Mouse (Mus musculus) left cerebral cortex, postnatal 4 days (tissue): ENCODE data around the gene S100a1. TPM values are rescaled to one million over a fixed set of nuclear protein-coding genes. Genes with fewer than 3 reads are reported as not detected.

Source experiments
- DNase-seq: peaks from one replicate; pipeline ENCODE4 v3.0.0-alpha.2; 2022
- intact Hi-C: fragments of 180-260 bp; cut with DNase I; formaldehyde crosslinking; loops from one replicate; pipeline ENCODE4 v1.15.1; 2025
- total RNA-seq, 2 experiments: library from RNA; stranded (reverse); gene quantifications; 2 replicates each; pipeline ENCODE4 v1.2.3; 2021

The S100a1 gene
- total RNA-seq, 2 experiments from 2014 or later: 25.2 to 25.4 TPM

- DNase-seq: peak; percentile 28
Measured at GRCm38 (mm10) chr3:90472213-90472612, 42.0 kb downstream of the S100a1 start.

GRCm38 (mm10) chr3:90467618-90468300 is 46.4 kb downstream of the S100a1 start:
- intact Hi-C loops: loop anchor here (5.0 kb wide), 2 partner anchors 40 to 55 kb away; no protein-coding TSS in a partner anchor
- DNase-seq: no peak

More at GRCm38 (mm10) chr3:90472213-90472612, 42.0 kb downstream of the S100a1 start:
- intact Hi-C loops: no loop called here

DNA sequence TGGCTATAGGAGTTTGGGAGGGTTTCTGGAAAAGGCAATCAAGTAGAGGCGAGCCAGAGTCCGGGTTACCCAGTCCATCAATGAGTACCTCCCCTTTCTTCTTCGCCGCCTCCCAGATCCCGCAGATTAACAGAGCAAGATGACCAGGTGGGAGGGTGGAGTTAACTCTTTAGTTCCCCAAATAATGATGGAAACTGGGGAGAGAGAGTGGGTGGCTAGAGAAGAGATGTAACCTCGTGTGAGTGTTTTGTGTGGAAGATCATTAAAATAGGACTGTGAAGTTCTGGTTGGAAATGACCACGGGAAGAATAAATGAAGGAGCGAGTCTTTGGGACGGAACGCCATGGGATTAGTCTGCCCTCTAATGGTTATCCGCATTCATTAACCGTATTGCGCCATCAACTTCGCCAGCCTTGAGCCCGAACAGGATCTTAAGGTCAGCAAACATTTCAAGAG is 47.9 kb downstream of the S100a1 start:
- intact Hi-C loops: loop anchor here (5.0 kb wide), 2 partner anchors 39 to 54 kb away; no protein-coding TSS in a partner anchor
- DNase-seq: peak; percentile 39

DNA sequence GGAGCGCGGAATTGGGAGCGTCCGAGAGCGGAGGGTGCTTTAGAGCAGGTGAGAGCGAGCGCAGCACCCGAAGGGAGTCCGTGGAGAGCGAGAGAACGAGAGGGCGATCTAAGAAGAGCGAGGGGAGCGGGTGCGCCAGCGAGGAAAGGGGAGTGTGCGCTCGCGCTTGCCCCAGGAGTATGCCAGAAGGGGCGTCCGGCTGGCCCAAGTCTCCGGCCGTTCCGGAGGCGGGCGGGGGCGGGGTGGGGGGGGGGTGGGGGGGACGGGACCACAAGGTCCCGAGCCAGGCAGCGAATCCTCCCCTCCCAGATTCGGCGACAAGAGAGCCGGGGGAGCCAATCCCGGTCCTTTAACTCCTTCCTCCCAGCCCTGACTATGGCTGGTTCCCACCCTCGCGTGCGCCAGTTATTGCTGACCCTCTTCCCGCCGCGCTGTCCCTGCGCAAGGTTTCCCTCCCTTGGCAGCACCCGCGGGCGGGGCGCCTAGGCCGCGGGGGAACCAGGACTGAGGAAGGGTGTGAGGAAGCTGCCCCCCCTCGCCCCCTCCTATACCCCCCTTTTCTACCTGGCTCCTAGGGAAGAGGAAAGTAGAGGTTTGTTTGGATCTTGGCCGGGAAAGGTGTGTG is 48.4 kb downstream of the S100a1 start, which contains the start of gene Npr1:
Gene Npr1, minus strand, starts transcription at position 181 of the 625 bp plus-strand sequence.
- intact Hi-C loops: loop anchor here (5.0 kb wide), 2 partner anchors 38 to 53 kb away; no protein-coding TSS in a partner anchor
- peak; percentile 38 for DNase-seq

- DNase-seq: peak; percentile 23
Measured at GRCm38 (mm10) chr3:90465081-90465685, 49.0 kb downstream of the S100a1 start.

DNA sequence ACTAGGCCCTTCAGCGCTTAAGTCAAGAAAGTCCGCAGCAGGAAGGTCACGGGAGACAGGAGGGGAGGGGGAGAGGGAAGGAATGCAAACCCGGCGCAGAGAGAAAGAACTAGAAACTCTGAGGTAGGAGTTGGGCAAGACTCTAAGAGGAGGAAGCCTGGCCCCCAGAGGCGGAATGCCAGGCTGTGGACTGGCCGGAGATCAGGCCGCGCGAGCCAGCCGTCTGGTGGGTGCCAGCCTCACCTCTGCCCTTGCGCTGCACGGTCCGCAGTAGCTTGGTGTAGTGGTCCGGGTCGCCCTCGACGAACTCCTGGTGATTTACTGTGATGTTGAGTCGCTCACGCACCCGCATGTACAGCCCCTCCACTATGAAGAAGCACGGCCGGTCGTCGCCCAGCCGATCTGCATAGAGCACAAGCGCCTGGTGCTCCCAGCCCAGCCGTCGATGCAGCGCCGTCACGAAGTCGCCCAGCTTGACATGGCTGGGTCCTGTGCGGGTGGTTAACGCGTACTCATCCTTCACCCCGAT is 49.6 kb downstream of the S100a1 start:
- DNase-seq: no peak
- intact Hi-C loops: loop anchor here (5.0 kb wide), 2 partner anchors 37 to 52 kb away; no protein-coding TSS in a partner anchor

More at GRCm38 (mm10) chr3:90465081-90465685, 49.0 kb downstream of the S100a1 start:
- intact Hi-C loops: loop anchor here (5.0 kb wide), 2 partner anchors 38 to 53 kb away; no protein-coding TSS in a partner anchor

GRCm38 (mm10) chr3:90462579-90462978 is 51.6 kb downstream of the S100a1 start:
- no peak for DNase-seq
- intact Hi-C loops: no loop called here

GRCm38 (mm10) chr3:90461935-90462334 is 52.3 kb downstream of the S100a1 start:
- DNase-seq: no peak
- intact Hi-C loops: no loop called here

Other genes with a start within 250 kb of the S100a1 start
- gene Dennd4b, start 249.2 kb downstream of the S100a1 start, total RNA-seq: 10 to 100 TPM; 29.8 to 29.9 TPM
- 100 to 1,000 TPM; 101 to 117 TPM for gene Gatad2b, start 221.2 kb downstream of the S100a1 start, total RNA-seq
- 10 to 100 TPM; 25.8 to 26.3 TPM for gene Slc27a3, start 124.5 kb downstream of the S100a1 start, total RNA-seq
- gene Ints3, start 80.8 kb downstream of the S100a1 start, total RNA-seq: 10 to 100 TPM; 71.0 to 73.8 TPM
- gene Npr1, start 48.5 kb downstream of the S100a1 start, total RNA-seq: 1 to 10 TPM; 3.1 to 3.8 TPM
- 100 to 1,000 TPM; 155 to 161 TPM for gene Ilf2, start 38.3 kb downstream of the S100a1 start, total RNA-seq
- 10 to 100 TPM; 35.4 to 37.2 TPM for gene Snapin, start 23.4 kb downstream of the S100a1 start, total RNA-seq
- gene Chtop, start 4.9 kb downstream of the S100a1 start, total RNA-seq: 100 to 1,000 TPM; 193 to 199 TPM
- gene S100a13, start within 50 bp of the S100a1 start, total RNA-seq: 10 to 100 TPM in 1 of 2 experiments, 1 to 10 TPM in 1; 9.7 to 12.2 TPM
- gene S100a14, start 12.5 kb upstream of the S100a1 start, total RNA-seq: not detected
- 10 to 100 TPM; 46.9 to 51.6 TPM for gene S100a16, start 22.9 kb upstream of the S100a1 start, total RNA-seq
- gene S100a3, start 46.2 kb upstream of the S100a1 start, total RNA-seq: 1 to 10 TPM in 1 of 2 experiments, under 1 TPM in 1; 0.40 to 2.0 TPM
- not detected for gene S100a2, start 75.9 kb upstream of the S100a1 start, total RNA-seq
- gene Gm42674, start 87.5 kb upstream of the S100a1 start, total RNA-seq: not detected
- 1 to 10 TPM; 3.3 to 6.2 TPM for gene S100a4, start 89.4 kb upstream of the S100a1 start, total RNA-seq
- not detected for gene S100a5, start 94.1 kb upstream of the S100a1 start, total RNA-seq
- 10 to 100 TPM; 13.1 to 20.7 TPM for gene S100a6, start 98.5 kb upstream of the S100a1 start, total RNA-seq
- gene S100a7a, start 139.6 kb upstream of the S100a1 start, total RNA-seq: under 1 TPM; 0.30 to 0.46 TPM
- gene S100a8, start 154.6 kb upstream of the S100a1 start, total RNA-seq: 1 to 10 TPM; 1.5 to 1.7 TPM
- 1 to 10 TPM; 1.3 to 2.0 TPM for gene S100a9, start 181.3 kb upstream of the S100a1 start, total RNA-seq
- not detected for gene Pglyrp4, start 212.5 kb upstream of the S100a1 start, total RNA-seq